Mouse (Mus musculus): ENCODE data around the gene Rngtt. TPM values are rescaled to one million over a fixed set of nuclear protein-coding genes. Genes with fewer than 3 reads are reported as not detected.

Gene Rngtt
- polyA plus RNA-seq (2021; fragmentation: Nextera tagmentation), result 9.1 and 13.5 TPM in 2 replicates
- long read RNA-seq, experiment 1, full-length matches to known transcripts, result 99 of 138 reads
- long read RNA-seq, experiment 1, partial matches to known transcripts, result 11 of 138 reads
- long read RNA-seq, experiment 1, other reads (novel, unspliced or antisense), result 28 of 138 reads
- long read RNA-seq, experiment 2, full-length matches to known transcripts, result 7 of 26 reads
- long read RNA-seq, experiment 2, partial matches to known transcripts, result 14 of 26 reads
- long read RNA-seq, experiment 2, other reads (novel, unspliced or antisense), result 5 of 26 reads

GRCm38 (mm10) chr4:33309764-33310757 lies at the start of gene Rngtt:
Rngtt (plus strand) TSS chr4:33310311.

GRCm38 (mm10) chr4:33290002-33290401 lies 20.1 kb upstream of the Rngtt start, which contains the start of gene Pnrc1:
Pnrc1 (minus strand) TSS chr4:33290163.

Other genes with a start within 250 kb of the Rngtt start
- 0.83 and 0.87 TPM in 2 replicates for gene Gabrr2, start 247.3 kb upstream of the Rngtt start, polyA plus RNA-seq (2021; fragmentation: Nextera tagmentation)
- gene Gabrr1, start 177.8 kb upstream of the Rngtt start, polyA plus RNA-seq (2021; fragmentation: Nextera tagmentation), result 0.09 TPM in 1 of 2 replicates, not detected in the other
- 0.72 and 3.0 TPM in 2 replicates for gene Pm20d2, start 120.6 kb upstream of the Rngtt start, polyA plus RNA-seq (2021; fragmentation: Nextera tagmentation)
- gene Srsf12, start 101.3 kb upstream of the Rngtt start, polyA plus RNA-seq (2021; fragmentation: Nextera tagmentation), result 14.6 and 23.3 TPM in 2 replicates
- gene Pnrc1, start 20.1 kb upstream of the Rngtt start, polyA plus RNA-seq (2021; fragmentation: Nextera tagmentation), result 20.5 and 124 TPM in 2 replicates

Data from left cerebral cortex, adult 6 months (tissue).